ENCODE assay signal across 14 mouse cellular contexts in the genomic region with DNA sequence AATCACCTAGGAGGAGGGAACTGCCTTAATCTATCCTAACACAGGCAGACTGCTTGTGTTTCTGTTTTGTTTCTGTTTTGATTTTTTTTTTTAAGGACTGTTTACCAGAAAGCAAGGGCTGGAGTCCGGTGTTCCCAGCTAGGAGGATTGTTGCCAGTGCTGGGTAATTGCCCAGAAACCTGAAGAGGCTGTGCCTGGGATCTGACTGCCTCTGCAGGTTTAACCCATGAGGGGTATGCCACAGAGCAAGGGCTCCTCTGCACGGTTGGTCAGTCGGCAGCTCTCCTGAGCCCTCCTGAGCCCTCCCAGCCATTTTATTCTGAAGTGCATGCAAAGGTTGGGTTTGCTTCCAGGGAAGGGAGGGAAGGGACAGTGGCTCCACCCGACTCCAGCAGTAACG. TPM values are rescaled to one million over a fixed set of nuclear protein-coding genes. Genes with fewer than 3 reads are reported as not detected.
A peak's percentile ranks its signal among the peaks of the same experiment; 100 is the strongest.
DNase-seq lines count a peak whose midpoint lies in the region; TF ChIP-seq lines count a peak whose summit lies in the region.
"Had no signal": no experiment of that assay in that cellular context is flagged by ENCODE, and none has a peak within 500 bp of the region (broad histone marks: within the 10 kb centered on the region; RNA-seq: fewer than 3 reads in every experiment).

No protein-coding gene starts in this region.

- peak overlapping the region; percentile 78 for H3K27ac ChIP-seq in cerebellum, adult 2 months (ENCODE audit: insufficient read depth, low read length)

- TF ChIP-seq POLR2A in cerebellum, adult 2 months (IDR thresholded peaks at IDR 0.05; ENCODE audit: borderline replicate concordance, insufficient read depth, low read length): no peak

- H3K4me1 ChIP-seq in cerebellum, adult 2 months (ENCODE audit: control insufficient read depth, insufficient read depth, low read length): peaks cover 43% of the 10 kb centered on the region

- intact Hi-C loops in gastrocnemius, postnatal 14 days (cut with DNase I; ENCODE audit: low total_unique reads): no loop called here

- no peaks in the 10 kb centered on the region for H3K27me3 ChIP-seq in cerebellum, adult 2 months (ENCODE audit: control insufficient read depth, insufficient read depth, low read length)

- peak overlapping the region; percentile 13 for H3K4me3 ChIP-seq in cerebellum, adult 2 months (replicated peaks; ENCODE audit: insufficient read depth, low read depth, low read length)
- H3K4me3 ChIP-seq: erythroblast, embryonic 14.5 days had no signal

- TF ChIP-seq CTCF in cerebellum, adult 2 months (IDR thresholded peaks at IDR 0.05; ENCODE audit: borderline replicate concordance, insufficient read depth, low read depth, low read length): no peak

- 4% methylated on average over 5 of the region's 5 CpGs for WGBS in cerebellum, adult 2 months

- DNase-seq in gastrocnemius, adult 18-20 months (ENCODE audit: low spot score): peak; percentile 56
- no peak for DNase-seq in gastrocnemius, postnatal 4 days (ENCODE audit: low spot score in 2 of 2)
- peak; percentile 24 to 39 for DNase-seq in kidney, postnatal 36 days
- no peak for DNase-seq in kidney, adult 18-20 months
- DNase-seq in cerebellum, adult 2 months: peak; percentile 71 to 77
- peak; percentile 30 for DNase-seq in gastrocnemius, postnatal 14 days
- no peak for DNase-seq in right cerebral cortex, postnatal 4 days
- no peak for DNase-seq in ovary, postnatal 10 days (ENCODE audit: low spot score)
- DNase-seq: adrenal gland, adult 2 months; lung, embryonic 14.5 days; thymus, postnatal 36 days had no signal

RNA-seq across cellular contexts. Expression of gene Mrln, which starts 40.8 kb away (rescaled TPM):
- 100 to 1,000 TPM; 203 to 226 TPM for total RNA-seq in gastrocnemius, adult 18-20 months (2021)
- total RNA-seq in gastrocnemius, postnatal 4 days (2021): 100 to 1,000 TPM; 151 to 157 TPM
- polyA plus RNA-seq in cerebellum, adult 2 months (2012; rRNA removed): 13.1 and 16.3 TPM in 2 replicates
- 100 to 1,000 TPM in 1 of 2 experiments, 10 to 100 TPM in 1; 97.0 to 105 TPM for total RNA-seq in gastrocnemius, postnatal 14 days (2021)
- polyA plus RNA-seq: adrenal gland, adult 2 months; erythroblast, embryonic 14.5 days; G1E; intestine, postnatal 0 days; lung, embryonic 14.5 days had no signal

Comparison
In these comparisons a context has a peak if more than half of its experiments do, and no peak if none do; other contexts are left out.
1. DNase-seq: peak in gastrocnemius, adult 18-20 months (single experiment), kidney, postnatal 36 days (2 of 2), cerebellum, adult 2 months (2 of 2) and gastrocnemius, postnatal 14 days (single experiment); none in gastrocnemius, postnatal 4 days (0 of 2), kidney, adult 18-20 months (single experiment), right cerebral cortex, postnatal 4 days (single experiment) and ovary, postnatal 10 days (single experiment).